Mouse (Mus musculus) MEL-GATA-1-ER (cell line): Measurements from ENCODE around the gene 5730455P16Rik.
"Not testable (repeated sequence)": the region's sequence is repeated elsewhere in the genome, so short reads cannot be mapped to it uniquely, and the experiment has no call there.

Source experiments
- DNase-seq: peaks from one replicate; pipeline ENCODE4 v3.0.0-alpha.2; 2012; ENCODE audit warnings: low read depth; ENCODE audit errors: extremely low read depth

The 5730455P16Rik gene

DNA sequence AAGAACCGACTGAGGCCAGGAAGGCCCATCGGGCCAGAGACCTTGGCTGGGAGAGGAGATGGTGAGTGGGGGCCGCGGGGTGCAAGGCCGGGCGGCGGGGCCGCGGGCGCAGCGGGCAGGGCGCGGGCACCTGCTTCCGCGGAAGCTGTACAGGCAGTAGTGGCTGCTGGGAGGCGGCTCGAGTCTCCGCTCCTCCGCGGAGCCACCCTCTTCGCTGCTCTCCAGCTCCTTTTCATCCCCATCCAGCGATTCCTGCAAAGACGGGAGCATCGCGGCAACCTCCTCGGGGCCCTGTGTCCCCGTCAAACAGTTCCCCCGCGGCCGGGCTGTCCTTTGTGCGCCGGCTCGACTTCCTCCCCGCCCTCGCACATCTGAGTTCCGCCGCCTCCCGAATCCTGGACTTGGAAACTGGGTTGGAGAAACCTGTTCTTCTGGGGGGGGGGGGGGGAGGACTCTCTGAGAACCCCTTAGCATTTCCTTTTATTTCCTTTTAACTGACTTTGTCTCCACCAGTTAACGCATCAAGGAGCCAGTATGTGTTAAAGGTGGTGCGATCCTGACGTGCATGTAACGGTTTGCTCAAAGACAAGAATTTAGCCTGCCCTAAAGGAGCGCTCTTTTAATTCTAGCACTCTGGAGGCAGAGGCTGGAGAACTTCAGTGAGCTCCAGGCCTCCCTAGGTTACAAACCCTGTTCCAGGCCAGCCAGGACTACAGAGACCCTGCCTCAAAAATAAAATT lies at the start of gene 5730455P16Rik:
Gene 5730455P16Rik (minus strand): TSS at position 323 of the 740 bp plus-strand sequence.
- DNase-seq = peak; percentile 65

GRCm38 (mm10) chr11:80426029-80426813 lies 48.4 kb upstream of the 5730455P16Rik start:
- DNase-seq = not testable (repeated sequence)

GRCm38 (mm10) chr11:80425247-80425778 lies 47.5 kb upstream of the 5730455P16Rik start:
- DNase-seq = no peak

- DNase-seq = peak; percentile 40
Observed at GRCm38 (mm10) chr11:80424691-80425090, 46.9 kb upstream of the 5730455P16Rik start.

GRCm38 (mm10) chr11:80421421-80422047 lies 43.7 kb upstream of the 5730455P16Rik start:
- no peak for DNase-seq

DNA sequence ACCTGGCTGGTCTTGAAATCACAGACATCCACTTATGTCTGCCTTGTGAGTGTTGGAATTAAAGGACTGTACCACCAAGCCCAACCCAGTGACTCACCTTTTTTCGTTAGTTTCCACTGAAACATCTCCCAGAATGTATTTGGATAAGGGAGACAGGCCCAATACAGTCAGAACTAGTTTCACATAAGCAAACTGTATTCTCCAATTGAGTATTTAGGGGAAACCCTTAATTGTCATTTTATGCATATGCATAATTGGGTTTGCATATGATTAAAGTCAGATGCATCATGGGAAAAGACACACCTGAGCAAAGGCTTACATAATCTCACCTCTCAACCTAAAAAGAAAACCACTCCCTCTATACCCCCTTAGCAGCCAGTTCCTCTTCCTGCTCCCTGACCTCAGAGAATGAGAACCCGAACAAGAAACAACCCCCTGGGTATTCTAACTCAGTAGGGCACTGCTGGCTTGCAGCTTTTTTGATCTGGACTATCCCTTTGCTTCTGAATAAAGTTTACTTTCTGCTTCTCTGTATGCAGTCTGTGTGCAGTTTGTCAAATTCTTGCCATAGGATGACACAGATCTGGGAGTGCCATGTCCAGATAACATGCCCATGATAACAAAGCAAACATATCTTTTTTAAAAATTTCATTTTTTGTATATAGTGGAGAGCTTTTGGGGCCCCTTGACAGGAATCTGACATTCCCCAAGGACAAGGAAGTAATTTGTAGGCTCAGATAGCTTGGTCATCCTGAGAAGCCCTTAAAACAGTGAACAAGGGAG lies 42.6 kb upstream of the 5730455P16Rik start:
- DNase-seq = no peak

DNA sequence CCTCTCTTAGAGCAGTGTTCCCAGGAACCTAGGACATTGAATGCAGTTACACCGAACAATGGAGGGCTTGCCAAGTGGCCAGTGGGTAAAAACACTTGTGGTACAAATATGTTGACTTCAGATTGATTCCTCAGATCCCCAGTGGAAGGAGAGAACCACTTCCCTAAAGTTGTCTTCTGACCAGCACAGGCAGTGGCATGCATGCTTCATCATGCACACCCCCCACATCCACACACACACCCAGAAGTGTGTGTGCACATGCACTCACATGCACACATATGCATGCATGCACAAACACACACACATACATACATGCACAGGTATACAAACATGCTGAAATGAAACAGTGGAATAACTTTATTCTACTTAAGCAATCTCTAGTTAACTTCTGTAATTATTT lies 41.9 kb upstream of the 5730455P16Rik start:
- DNase-seq = no peak

GRCm38 (mm10) chr11:80417085-80417484 lies 39.3 kb upstream of the 5730455P16Rik start:
- DNase-seq = no peak

- no peak for DNase-seq
Observed at GRCm38 (mm10) chr11:80410377-80410776, 32.5 kb upstream of the 5730455P16Rik start.

DNA sequence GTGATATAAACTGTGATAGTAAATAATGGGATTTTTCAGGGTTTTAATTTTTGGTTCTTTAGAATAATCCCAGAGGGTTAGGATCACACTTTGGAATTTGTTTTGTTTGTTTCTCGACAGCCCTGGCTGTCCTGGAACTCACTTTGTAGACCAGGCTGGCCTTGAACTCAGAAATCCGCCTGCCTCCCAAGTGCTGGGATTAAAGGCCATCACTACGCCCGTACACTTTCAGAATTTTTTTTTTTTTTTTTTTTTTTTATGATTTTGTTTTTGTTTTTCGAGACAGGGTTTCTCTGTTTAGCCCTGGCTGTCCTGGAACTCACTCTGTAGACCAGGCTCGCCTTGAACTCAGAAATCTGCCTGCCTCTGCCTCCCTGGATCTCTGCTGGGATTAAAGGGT lies 30.0 kb upstream of the 5730455P16Rik start:
- DNase-seq = not testable (repeated sequence)

GRCm38 (mm10) chr11:80396617-80397016 lies 18.8 kb upstream of the 5730455P16Rik start:
- DNase-seq = no peak

GRCm38 (mm10) chr11:80395930-80396329 lies 18.1 kb upstream of the 5730455P16Rik start:
- DNase-seq = no peak

DNA sequence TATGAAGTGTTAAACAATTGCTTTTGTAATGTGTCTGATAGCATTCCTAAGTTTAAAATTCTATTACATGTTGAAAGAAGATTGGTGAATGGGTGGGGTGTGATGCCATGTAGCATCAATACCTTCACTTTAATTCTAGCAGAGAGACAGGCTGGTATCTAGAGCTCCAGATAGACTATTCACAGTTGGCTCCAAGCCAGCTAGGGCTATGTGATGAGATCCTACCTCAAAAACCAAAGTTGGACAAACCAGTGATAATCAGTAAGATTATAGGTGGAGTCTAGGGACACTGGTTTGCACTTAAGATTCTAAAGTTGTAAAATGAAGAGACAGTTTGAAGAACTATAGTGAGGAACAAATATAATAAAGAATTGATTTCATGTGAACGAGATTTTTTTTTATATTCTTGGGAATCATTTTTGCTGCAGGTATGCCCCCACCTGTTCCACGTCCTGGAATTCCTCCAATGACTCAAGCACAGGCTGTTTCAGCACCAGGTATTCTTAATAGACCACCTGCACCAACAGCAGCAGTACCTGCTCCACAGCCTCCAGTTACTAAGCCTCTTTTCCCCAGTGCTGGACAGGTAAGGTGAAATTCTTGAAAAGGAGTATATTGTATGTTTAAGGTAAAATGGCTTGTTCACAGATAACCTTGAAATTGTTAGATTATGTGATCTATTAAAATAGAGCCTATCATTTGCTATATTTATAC lies 13.7 kb upstream of the 5730455P16Rik start:
- no peak for DNase-seq

DNA sequence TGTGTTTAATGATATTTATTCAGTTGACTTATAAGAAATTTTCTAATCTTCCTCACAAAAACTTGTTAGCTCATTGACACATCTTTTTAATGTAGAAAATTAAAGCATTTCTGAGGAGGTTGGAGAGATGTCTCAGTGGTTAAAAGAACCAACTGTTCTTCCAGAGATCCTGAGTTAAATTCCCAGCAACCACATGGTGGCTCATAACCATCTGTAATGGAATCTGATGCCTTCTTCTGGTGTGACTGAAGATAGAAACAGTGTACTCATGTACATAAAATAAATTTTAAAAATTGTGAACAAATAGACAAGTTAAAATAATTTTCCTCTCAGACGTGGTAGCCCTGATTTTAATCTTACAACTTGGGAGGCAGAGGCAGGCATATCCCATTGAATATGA lies 12.1 kb upstream of the 5730455P16Rik start:
- no peak for DNase-seq

DNA sequence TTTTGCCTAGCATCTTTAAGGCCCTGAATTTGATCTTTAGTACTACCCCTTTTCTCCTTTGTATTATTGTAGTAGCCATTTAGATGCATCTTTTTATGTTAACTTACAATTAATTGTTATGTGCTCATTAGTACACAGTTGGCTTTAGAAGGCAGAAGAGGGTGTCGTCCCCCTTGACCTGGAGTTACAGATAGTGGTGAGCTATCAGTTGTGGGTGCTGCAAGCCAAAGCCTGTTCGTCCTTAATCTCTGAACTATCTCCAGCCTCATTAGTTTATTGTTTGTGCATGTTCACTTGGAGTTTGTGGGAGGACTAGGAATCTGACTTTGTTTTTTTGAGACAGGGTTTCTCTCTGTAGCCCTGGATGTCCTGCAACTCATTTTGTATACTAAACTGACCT lies 9.0 kb upstream of the 5730455P16Rik start:
- DNase-seq = no peak

DNA sequence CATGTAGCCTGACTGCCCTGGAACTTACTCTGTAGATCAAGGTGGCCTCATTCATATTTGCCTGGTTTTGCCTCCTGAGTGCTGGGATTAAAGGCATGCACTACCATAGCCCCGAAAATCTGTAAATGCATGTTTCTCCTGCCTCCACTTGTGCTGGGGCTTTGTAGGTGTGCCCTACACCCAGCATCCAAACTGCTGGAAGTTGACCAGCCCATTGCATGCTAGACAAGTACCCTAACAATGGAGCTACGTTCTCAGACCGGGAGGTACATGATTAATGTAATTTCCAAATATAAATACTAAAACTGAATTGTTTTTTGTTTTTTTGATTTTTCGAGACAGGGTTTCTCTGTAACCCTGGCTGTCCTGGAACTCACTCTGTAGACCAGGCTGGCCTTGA lies 7.2 kb upstream of the 5730455P16Rik start:
- no peak for DNase-seq

DNA sequence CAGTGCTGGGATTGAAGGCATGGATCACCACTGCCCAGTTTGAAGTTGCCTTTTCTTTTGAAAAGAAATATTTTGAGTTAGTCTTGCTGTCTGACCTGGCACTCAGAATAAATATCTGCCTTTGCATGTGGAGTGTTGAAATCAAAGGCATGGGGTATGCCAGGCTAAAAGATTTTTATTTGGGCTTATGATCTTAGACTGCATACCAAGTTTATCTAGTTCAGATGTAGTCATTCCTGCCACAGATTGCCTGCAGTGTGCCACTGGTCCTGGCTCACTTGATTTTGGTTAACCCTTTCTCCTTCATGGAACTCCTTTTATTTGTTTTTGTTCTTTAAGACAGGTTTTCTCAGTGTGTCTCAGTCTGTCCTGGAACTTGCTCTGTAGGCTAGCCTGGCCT lies 6.6 kb upstream of the 5730455P16Rik start:
- DNase-seq = no peak

DNA sequence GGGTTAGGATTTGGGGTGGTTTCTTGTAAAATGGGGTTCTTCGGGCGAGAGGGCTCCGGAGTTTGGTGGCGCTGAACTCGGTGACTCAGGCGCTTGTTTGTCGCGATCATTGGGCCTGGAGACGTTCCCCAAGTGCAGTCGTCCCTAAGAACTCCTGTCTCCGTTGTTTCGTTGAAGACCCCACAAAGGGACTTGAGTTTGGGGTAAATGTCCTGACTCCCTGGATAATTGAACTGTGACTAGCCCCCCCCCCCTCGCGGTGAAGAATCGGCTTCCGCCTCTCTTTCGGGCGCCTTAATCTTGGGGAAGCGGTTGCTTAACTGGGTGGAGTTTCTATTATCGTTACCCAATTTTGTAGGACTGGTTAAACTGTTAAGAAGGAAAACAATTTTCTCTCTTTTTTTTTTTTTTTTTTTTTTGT lies 5.8 kb upstream of the 5730455P16Rik start:
- DNase-seq = peak; percentile 65

- peak; percentile 86 for DNase-seq
Observed at GRCm38 (mm10) chr11:80383019-80383625, 5.3 kb upstream of the 5730455P16Rik start, which contains the start of gene Zfp207. TSS of gene Zfp207 (plus strand) at chr11:80383279.

DNA sequence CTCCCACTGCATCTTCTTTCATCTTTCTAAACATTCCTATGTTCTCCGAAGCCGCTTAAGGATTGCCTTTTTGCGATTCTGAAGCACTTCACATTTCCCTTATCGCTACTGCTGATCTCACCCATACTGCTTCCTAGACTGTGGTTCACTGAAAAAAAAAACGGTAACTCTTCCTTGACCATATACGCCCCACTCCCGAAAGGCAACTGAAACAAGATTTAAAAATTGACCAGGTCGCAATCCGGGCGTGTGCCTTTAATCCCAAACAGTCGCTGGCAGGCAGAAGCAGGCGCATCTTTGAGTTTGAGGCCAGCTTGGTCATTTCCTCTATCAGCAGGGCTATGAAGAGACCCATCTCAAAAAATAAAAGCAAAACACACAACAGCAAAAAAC lies 4.8 kb upstream of the 5730455P16Rik start:
- DNase-seq = peak; percentile 62
